Mouse (Mus musculus) MEL (cell line): ENCODE data around the gene Gabpa.
A peak's percentile ranks its signal among the peaks of the same experiment; 100 is the strongest.

Experiments
- CHD2 ChIP-seq: IDR thresholded peaks from 2 replicates; pipeline ENCODE4 v1.6.1; 2011; ENCODE audit warnings: low read length, improper control_type of control experiment
- CTCF ChIP-seq, 3 experiments: IDR thresholded peaks in 2 of 3; conservative IDR thresholded peaks in 1 of 3; 2 replicates each; pipeline ENCODE4 v1.5.1; 2011 to 2012; ENCODE audit warnings: low read length in 3 of 3, low read depth in 2 of 3, mild to moderate bottlenecking in 2 of 3, improper control_type of control experiment in 1 of 3, inconsistent platforms in 1 of 3, mixed read lengths in 1 of 3, moderate library complexity in 1 of 3; ENCODE audit not compliant: control insufficient read depth in 1 of 3, insufficient read depth in 1 of 3, poor library complexity in 1 of 3, severe bottlenecking in 1 of 3
- GABPA ChIP-seq: IDR thresholded peaks from 2 replicates; pipeline ENCODE4 v1.6.1; 2012; ENCODE audit warnings: low read depth, mild to moderate bottlenecking, inconsistent platforms, low read length, improper control_type of control experiment, moderate library complexity
- MAX ChIP-seq: IDR thresholded peaks from 2 replicates; pipeline ENCODE4 v1.6.1; 2011; ENCODE audit warnings: low read length, improper control_type of control experiment
- MEF2A ChIP-seq: IDR thresholded peaks from 2 replicates; pipeline ENCODE4 v1.6.1; 2014; ENCODE audit warnings: low read depth, mild to moderate bottlenecking, inconsistent platforms, low read length, improper control_type of control experiment; ENCODE audit not compliant: poor library complexity, insufficient replicate concordance, severe bottlenecking; ENCODE audit errors: extremely low read depth
- POLR2A ChIP-seq, 2 experiments: IDR thresholded peaks; 2 replicates each; pipeline ENCODE4 v1.6.1; 2011 to 2012; ENCODE audit warnings: low read length in 2 of 2, mild to moderate bottlenecking in 2 of 2, control low read depth in 1 of 2, improper control_type of control experiment in 1 of 2, low read depth in 1 of 2, moderate library complexity in 1 of 2; ENCODE audit not compliant: control insufficient read depth in 1 of 2, insufficient read depth in 1 of 2, poor library complexity in 1 of 2
- POLR2AphosphoS2 ChIP-seq: IDR thresholded peaks from 2 replicates; pipeline ENCODE4 v1.6.1; 2011; ENCODE audit warnings: low read length, improper control_type of control experiment
- POLR2AphosphoS5 ChIP-seq: IDR thresholded peaks from 2 replicates; pipeline ENCODE4 v1.6.1; 2012; ENCODE audit warnings: low read depth, borderline replicate concordance, mild to moderate bottlenecking, inconsistent platforms, low read length, moderate library complexity, mixed read lengths
- TBP ChIP-seq: IDR thresholded peaks from 2 replicates; pipeline ENCODE4 v1.8.0; 2011; ENCODE audit warnings: low read depth, low read length, improper control_type of control experiment
- ZC3H11A ChIP-seq: IDR thresholded peaks from 2 replicates; pipeline ENCODE4 v1.6.1; 2012; ENCODE audit warnings: low read depth, mild to moderate bottlenecking, inconsistent platforms, low read length, improper control_type of control experiment

- peak; percentile 77 to 93 (median 83) for TF ChIP-seq CTCF (IDR thresholded peaks at IDR 0.05 in 2 of 3, conservative IDR thresholded peaks at IDR 0.05 in 1 of 3; ENCODE audit: control insufficient read depth in 1 of 3, insufficient read depth in 1 of 3, low read depth in 2 of 3, low read length in 3 of 3, poor library complexity in 1 of 3, severe bottlenecking in 1 of 3)
- TF ChIP-seq TBP: no peak
- TF ChIP-seq POLR2A (IDR thresholded peaks at IDR 0.05; ENCODE audit: control insufficient read depth in 1 of 2, insufficient read depth in 1 of 2, low read depth in 1 of 2, low read length in 2 of 2, poor library complexity in 1 of 2): no peak
- no peak for TF ChIP-seq POLR2AphosphoS2
- TF ChIP-seq GABPA: no peak
- TF ChIP-seq MAX: no peak
- peak; percentile 26; the same call in 1 of the 2 replicates for TF ChIP-seq ZC3H11A
- no peak for TF ChIP-seq CHD2
- TF ChIP-seq POLR2AphosphoS5: no peak
- no peak for TF ChIP-seq MEF2A
Measured at GRCm38 (mm10) chr16:84879146-84879545, 44.4 kb downstream of the Gabpa start.
